Mouse (Mus musculus) spleen, adult 2 months (tissue): Measurements from ENCODE around the gene Itfg2. TPM values are rescaled to one million over a fixed set of nuclear protein-coding genes. Genes with fewer than 3 reads are reported as not detected.

Source experiments
- DNase-seq, 2 experiments: peaks; one replicate each; pipeline versions ENCODE4 v3.0.0 to v3.0.0-alpha.2; 2012 to 2021; ENCODE audit warnings: low spot score in 2 of 2, low read depth in 1 of 2
- H3K27ac ChIP-seq: fragments of 200-500 bp; 2 replicates; pipeline ENCODE4 v1.5.1; 2012; ENCODE audit warnings: low read length, inconsistent platforms; ENCODE audit not compliant: insufficient read depth
- H3K27me3 ChIP-seq: fragments of 200-500 bp; 2 replicates; pipeline ENCODE4 v1.6.1; 2012; ENCODE audit warnings: mild to moderate bottlenecking, moderate library complexity, low read length, inconsistent platforms; ENCODE audit not compliant: control insufficient read depth, insufficient read depth
- H3K36me3 ChIP-seq: fragments of 200-500 bp; 2 replicates; pipeline ENCODE4 v1.6.1; 2012; ENCODE audit warnings: mild to moderate bottlenecking, low read length, inconsistent platforms; ENCODE audit not compliant: control insufficient read depth, insufficient read depth
- H3K4me1 ChIP-seq: fragments of 200-500 bp; 2 replicates; pipeline ENCODE4 v1.6.1; 2011; ENCODE audit warnings: inconsistent platforms; ENCODE audit not compliant: control insufficient read depth, insufficient read depth, insufficient read length
- H3K4me3 ChIP-seq: fragments of 200-500 bp; 2 replicates; pipeline ENCODE4 v1.5.1; 2011; ENCODE audit warnings: mild to moderate bottlenecking, inconsistent platforms; ENCODE audit not compliant: insufficient read depth, insufficient read length; ENCODE audit errors: extremely low read depth
- CTCF ChIP-seq: fragments of 200-500 bp; IDR thresholded peaks from 2 replicates; pipeline ENCODE4 v1.5.1; 2011; ENCODE audit warnings: mild to moderate bottlenecking, inconsistent platforms; ENCODE audit not compliant: insufficient read depth, insufficient read length, insufficient replicate concordance; ENCODE audit errors: extremely low read depth
- POLR2A ChIP-seq: fragments of 200-500 bp; IDR thresholded peaks from 2 replicates; pipeline ENCODE4 v1.6.1; 2011; ENCODE audit warnings: low read depth, low read length, inconsistent platforms
- WGBS: fragments of 180-500 bp; shearing (Covaris S2); methylation state at CpG from one replicate; pipeline ENCODE4 v1.1.7; 2018; 5-methylcytosine and 5-hydroxymethylcytosine counted together
- polyA plus RNA-seq: library from polyadenylated mRNA; depleted of rRNA; stranded (reverse); fragments of >200 nt; gene quantifications from 2 replicates; pipeline ENCODE4 v1.2.3, GENCODE M21; 2012

The Itfg2 gene
- polyA plus RNA-seq, 1 experiment: 23.0 TPM

DNA sequence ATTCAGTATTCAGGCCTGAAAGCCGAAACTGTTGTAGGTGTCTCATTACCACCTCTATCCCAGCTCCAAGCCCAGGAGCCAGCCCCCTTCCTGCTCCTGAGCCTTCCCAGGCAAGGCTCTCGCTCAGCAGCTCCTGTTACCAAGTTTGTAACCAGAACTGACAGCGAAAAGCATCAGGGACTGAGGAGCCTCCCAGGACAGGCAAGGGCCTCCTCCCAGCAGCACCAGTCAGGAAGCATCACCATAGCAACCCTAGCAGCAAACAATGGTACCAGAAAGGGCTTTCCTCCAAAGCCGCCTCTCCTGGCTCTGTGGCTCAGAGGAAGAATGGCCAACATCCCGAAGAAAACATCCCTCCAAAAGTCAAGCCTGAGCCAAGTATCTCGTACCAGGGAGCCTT lies 49.5 kb downstream of the Itfg2 start, which contains the start of the genes Tex52 and Gm44596:
Gene Tex52 (plus strand): TSS at position 265 of the 400 bp plus-strand sequence.
Gene Gm44596 (plus strand): TSS at position 312 of the 400 bp plus-strand sequence.
- no peak within 1 kb of the TSS for H3K27ac ChIP-seq
- no peaks in the 10 kb centered on the region for H3K27me3 ChIP-seq
- H3K36me3 ChIP-seq: peaks cover 8% of the 10 kb centered on the region
- H3K4me1 ChIP-seq: peaks cover 5% of the 10 kb centered on the region; the same call in 1 of the 2 replicates
- no peak for TF ChIP-seq CTCF
- no peak for TF ChIP-seq POLR2A
- no peak within 1 kb of the TSS for H3K4me3 ChIP-seq
- no peak for DNase-seq
- 88% methylated on average over 6 of the region's 6 CpGs for WGBS

DNA sequence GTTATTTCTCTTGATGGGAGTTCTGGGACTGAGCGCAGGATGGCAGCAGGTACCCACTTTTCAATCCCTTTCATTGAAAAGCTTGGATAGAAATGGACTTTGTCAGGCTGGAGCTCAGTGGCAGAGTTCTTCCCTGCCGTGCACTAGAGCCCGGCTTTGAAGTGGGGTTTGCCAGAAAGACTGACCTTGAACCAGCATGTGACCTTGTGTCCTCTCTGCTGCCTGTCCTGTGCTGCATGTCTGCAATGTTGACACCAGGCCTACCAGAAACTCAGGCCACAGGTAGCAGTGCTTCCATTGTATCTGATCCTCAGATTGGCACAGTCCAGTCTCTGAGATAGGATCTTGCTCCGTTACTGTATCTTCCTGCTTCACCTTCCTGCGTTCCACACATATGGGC lies 54.7 kb downstream of the Itfg2 start:
- Histone ChIP-seq H3K4me3 (no peak overlapping the region), H3K36me3 (peaks cover 8% of the 10 kb centered on the region), H3K27me3 (no peaks in the 10 kb centered on the region), H3K4me1 (no peaks in the 10 kb centered on the region), H3K27ac (no peak overlapping the region)
- no peak for TF ChIP-seq POLR2A
- no peak for TF ChIP-seq CTCF
- no peak for DNase-seq
- 98% methylated on average over 5 of the region's 5 CpGs for WGBS

DNA sequence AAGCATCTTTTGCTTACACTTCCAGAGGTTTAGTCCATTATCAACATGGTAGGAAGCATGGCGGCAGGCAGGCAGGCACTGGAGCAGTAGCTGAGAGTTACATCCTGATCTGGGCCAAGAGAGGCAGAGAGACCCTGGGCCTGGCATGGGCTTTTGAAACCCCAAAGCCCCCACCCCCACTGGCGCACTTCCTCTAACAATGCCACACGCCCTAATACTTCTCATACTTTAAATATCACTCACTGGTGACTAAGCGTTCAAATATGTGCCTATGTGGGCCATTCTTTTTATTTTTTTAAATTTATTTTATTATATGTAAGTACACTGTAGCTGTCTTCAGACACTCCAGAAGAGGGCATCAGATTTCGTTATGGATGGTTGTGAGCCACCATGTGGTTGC lies 58.3 kb downstream of the Itfg2 start:
- Histone ChIP-seq H3K4me1 (0 out of 2 replicates have a peak, but pooled peaks cover 3% of the 10 kb centered on the region), H3K27me3 (no peaks in the 10 kb centered on the region), H3K36me3 (no peaks in the 10 kb centered on the region), H3K4me3 (no peak overlapping the region), H3K27ac (no peak overlapping the region)
- 89% methylated on average over 5 of the region's 5 CpGs for WGBS
- TF ChIP-seq CTCF (no peak), POLR2A (no peak)
- no peak for DNase-seq

DNA sequence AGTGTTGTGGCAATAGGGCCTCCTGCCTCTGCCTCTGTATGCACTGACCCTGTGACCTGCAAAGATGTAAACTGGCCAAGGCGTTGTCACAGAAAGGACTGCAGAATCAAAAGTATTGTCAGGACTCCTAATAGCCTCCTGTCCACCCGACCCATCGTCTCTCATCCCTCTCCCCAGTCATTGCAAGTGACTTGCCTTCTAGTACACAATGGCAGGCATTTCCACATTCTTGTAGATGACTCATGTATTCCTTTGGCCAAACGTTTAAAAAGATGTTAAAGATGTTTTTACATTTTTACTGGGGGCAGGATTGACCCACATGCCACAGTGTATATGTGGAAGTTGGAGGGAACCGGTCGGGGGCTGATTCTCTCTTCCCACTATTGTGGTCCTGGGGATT lies 60.0 kb downstream of the Itfg2 start:
- no peak for TF ChIP-seq CTCF
- TF ChIP-seq POLR2A: no peak
- Histone ChIP-seq H3K27me3 (no peaks in the 10 kb centered on the region), H3K36me3 (no peaks in the 10 kb centered on the region), H3K4me1 (0 out of 2 replicates have a peak, but pooled peaks cover 3% of the 10 kb centered on the region), H3K4me3 (no peak overlapping the region), H3K27ac (no peak overlapping the region)
- DNase-seq: no peak
- WGBS: 72% methylated on average over 6 of the region's 6 CpGs

- WGBS: 2% methylated on average over 46 of the region's 46 CpGs
- TF ChIP-seq CTCF: no peak
- H3K36me3 ChIP-seq: peaks cover 3% of the 10 kb centered on the region; the same call in 1 of the 2 replicates
- H3K4me3 ChIP-seq: peak overlapping the region; percentile 95
- DNase-seq: no peak
- no peak overlapping the region for H3K27ac ChIP-seq
- no peaks in the 10 kb centered on the region for H3K27me3 ChIP-seq
- H3K4me1 ChIP-seq: 0 out of 2 replicates have a peak, but pooled peaks cover 3% of the 10 kb centered on the region
Observed at GRCm38 (mm10) chr6:128363007-128363825, 61.5 kb downstream of the Itfg2 start.

DNA sequence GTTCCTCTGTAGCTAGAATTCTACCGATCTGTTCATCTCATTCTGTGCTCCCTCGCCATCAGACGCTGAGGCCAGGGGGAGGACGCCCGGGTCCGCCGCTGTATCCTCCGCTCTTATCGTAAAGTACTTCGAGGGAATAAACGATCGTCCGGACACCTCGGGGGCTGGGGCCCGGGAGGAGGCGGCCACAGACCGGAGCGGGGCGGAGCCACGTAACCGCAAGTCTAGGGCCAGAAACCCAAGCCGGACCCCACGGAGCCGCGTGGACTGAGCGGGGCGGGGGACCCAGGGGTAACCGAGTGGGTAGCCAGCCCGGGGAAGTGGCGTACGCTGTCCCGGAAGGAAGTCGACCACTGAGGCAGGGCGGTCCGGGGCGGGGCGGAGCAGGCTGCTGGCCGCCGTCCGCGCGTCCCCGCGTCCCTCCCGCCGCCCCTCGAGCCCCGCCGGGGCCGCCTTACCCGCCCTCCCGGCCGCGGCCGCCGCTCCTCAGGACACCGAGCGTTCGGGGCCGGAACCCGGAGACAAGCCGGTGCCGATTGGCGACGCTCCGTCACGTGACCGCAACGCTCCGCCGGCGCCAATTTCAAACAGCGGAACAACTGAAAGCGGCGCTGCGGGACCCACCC lies 62.2 kb downstream of the Itfg2 start, which contains the start of the genes Rhno1 and Foxm1:
Gene Rhno1 (minus strand): TSS at position 531 of the 626 bp plus-strand sequence.
Gene Foxm1 (plus strand): TSS at position 587 of the 626 bp plus-strand sequence.
- Histone ChIP-seq H3K36me3 (peaks cover 4% of the 10 kb centered on the region; the same call in 1 of the 2 replicates), H3K4me1 (0 out of 2 replicates have a peak, but pooled peaks cover 3% of the 10 kb centered on the region), H3K27me3 (no peaks in the 10 kb centered on the region), H3K4me3 (peak within 1 kb of the TSS; percentile 95), H3K27ac (peak within 1 kb of the TSS; percentile 85)
- TF ChIP-seq CTCF: no peak
- no peak; the same call in 1 of the 2 replicates for TF ChIP-seq POLR2A
- peak; percentile 42 to 75 for DNase-seq
- under 1% methylated on average over 76 of the region's 76 CpGs for WGBS
